Mouse (Mus musculus): Measurements from ENCODE around the gene H2-Q7.
"Not testable (repeated sequence)": the region's sequence is repeated elsewhere in the genome, so short reads cannot be mapped to it uniquely, and the experiment has no call there.

DNA sequence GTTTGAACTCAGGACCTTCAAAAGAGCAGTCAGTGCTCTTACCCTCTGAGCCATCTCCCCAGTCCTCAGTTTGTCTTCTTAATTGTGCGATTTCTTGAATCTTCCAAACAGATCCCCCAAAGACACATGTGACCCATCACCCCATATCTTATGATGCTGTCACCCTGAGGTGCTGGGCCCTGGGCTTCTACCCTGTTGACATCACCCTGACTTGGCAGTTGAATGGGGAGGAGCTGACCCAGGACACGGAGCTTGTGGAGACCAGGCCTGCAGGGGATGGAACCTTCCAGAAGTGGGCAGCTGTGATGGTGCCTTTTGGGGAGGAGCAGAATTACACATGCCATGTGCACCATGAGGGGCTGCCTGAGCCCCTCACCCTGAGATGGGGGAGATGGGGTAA, 42.0 kb upstream of the H2-Q7 start:
- TF ChIP-seq CTCF (conservative IDR thresholded peaks at IDR 0.05; ENCODE audit: low read length); NANOG (IDR thresholded peaks at IDR 0.05; ENCODE audit: borderline replicate concordance, low read length); POU5F1 (IDR thresholded peaks at IDR 0.05; ENCODE audit: borderline replicate concordance, low read length): not testable (repeated sequence)

Measured in E14TG2a.4 (cell line).